Mouse (Mus musculus) spleen, postnatal 4 days (tissue): ENCODE results near the gene Rpl13a.
"Not testable (repeated sequence)": the region's sequence is repeated elsewhere in the genome, so short reads cannot be mapped to it uniquely, and the experiment has no call there.

Experiments
- DNase-seq, 2 experiments: peaks; one replicate each; pipeline ENCODE4 v3.0.0; 2022; ENCODE audit warnings: low spot score in 2 of 2

Rpl13a gene

GRCm38 (mm10) chr7:45118336-45118735, 10.2 kb downstream of the Rpl13a start:
- DNase-seq, result no peak

- DNase-seq, result no peak
Observed at GRCm38 (mm10) chr7:45117566-45117965, 11.0 kb downstream of the Rpl13a start.

GRCm38 (mm10) chr7:45113476-45113875, 15.1 kb downstream of the Rpl13a start:
- no peak for DNase-seq

- DNase-seq, result no peak
Observed at GRCm38 (mm10) chr7:45112529-45112928, 16.0 kb downstream of the Rpl13a start.

GRCm38 (mm10) chr7:45111940-45112339, 16.6 kb downstream of the Rpl13a start:
- no peak for DNase-seq

- DNase-seq, result not testable (repeated sequence)
Observed at GRCm38 (mm10) chr7:45110089-45110488, 18.5 kb downstream of the Rpl13a start.

GRCm38 (mm10) chr7:45107052-45107645, 21.4 kb downstream of the Rpl13a start:
- DNase-seq, result no peak

GRCm38 (mm10) chr7:45106441-45106840, 22.1 kb downstream of the Rpl13a start:
- no peak for DNase-seq

GRCm38 (mm10) chr7:45105491-45105890, 23.1 kb downstream of the Rpl13a start:
- no peak for DNase-seq

GRCm38 (mm10) chr7:45104941-45105340, 23.6 kb downstream of the Rpl13a start:
- DNase-seq, result no peak

- no peak for DNase-seq
Observed at GRCm38 (mm10) chr7:45103652-45104180, 24.8 kb downstream of the Rpl13a start, which contains the start of gene Fcgrt. Gene Fcgrt (minus strand): TSS chr7:45103851.

GRCm38 (mm10) chr7:45102940-45103585, 25.5 kb downstream of the Rpl13a start:
- no peak for DNase-seq

GRCm38 (mm10) chr7:45102441-45102840, 26.1 kb downstream of the Rpl13a start:
- DNase-seq, result no peak

- no peak for DNase-seq
Observed at GRCm38 (mm10) chr7:45100046-45100445, 28.5 kb downstream of the Rpl13a start.

GRCm38 (mm10) chr7:45098541-45099240, 29.9 kb downstream of the Rpl13a start:
- DNase-seq, result no peak

GRCm38 (mm10) chr7:45097479-45097878, 31.1 kb downstream of the Rpl13a start:
- no peak for DNase-seq

- DNase-seq, result not testable (repeated sequence)
Observed at GRCm38 (mm10) chr7:45095965-45096364, 32.6 kb downstream of the Rpl13a start.

- DNase-seq, result no peak
Observed at GRCm38 (mm10) chr7:45095367-45095766, 33.2 kb downstream of the Rpl13a start.

- DNase-seq, result no peak
Observed at GRCm38 (mm10) chr7:45094121-45094520, 34.4 kb downstream of the Rpl13a start.

GRCm38 (mm10) chr7:45093516-45093905, 35.0 kb downstream of the Rpl13a start:
- DNase-seq, result no peak

GRCm38 (mm10) chr7:45092828-45093515, 35.6 kb downstream of the Rpl13a start:
- no peak for DNase-seq

- DNase-seq, result peak; percentile 66 to 73
Observed at GRCm38 (mm10) chr7:45092048-45092447, 36.5 kb downstream of the Rpl13a start, which contains the start of gene Rcn3. Gene Rcn3 (minus strand): TSS chr7:45092221.
